Mouse (Mus musculus) lung, adult 2 months (tissue): ENCODE data around the gene Stx1a.
A peak's percentile ranks its signal among the peaks of the same experiment; 100 is the strongest.

ENCODE experiments used
- CTCF ChIP-seq: fragments of 200-500 bp; IDR thresholded peaks from 2 replicates; pipeline ENCODE4 v1.5.1; 2011; ENCODE audit warnings: mild to moderate bottlenecking, low read length, control low read depth; ENCODE audit not compliant: insufficient read depth
- POLR2A ChIP-seq: fragments of 200-500 bp; IDR thresholded peaks from 2 replicates; pipeline ENCODE4 v1.6.1; 2011; ENCODE audit warnings: low read depth, mild to moderate bottlenecking, control low read depth, low read length, borderline replicate concordance; ENCODE audit errors: extremely low read depth

- TF ChIP-seq CTCF (no peak), POLR2A (peak; percentile 20; the same call in 1 of the 2 replicates)
Measured at GRCm38 (mm10) chr5:135001309-135001708, 22.0 kb upstream of the Stx1a start.
